Mouse (Mus musculus) limb, embryonic 13.5 days (tissue): Measurements from ENCODE around the gene Vps37c. TPM values are rescaled to one million over a fixed set of nuclear protein-coding genes. Genes with fewer than 3 reads are reported as not detected.
A peak's percentile ranks its signal among the peaks of the same experiment; 100 is the strongest.

ENCODE experiments used
- ATAC-seq: fragments of 200-750 bp; cut with Nextera tagmentation; 2 replicates; pipeline ENCODE4 v1.8.0; 2017; ENCODE audit warnings: low read depth, moderate number of reproducible peaks, moderate TSS enrichment; ENCODE audit not compliant: low FRiP score
- H3K27ac ChIP-seq: fragments of 300-500 bp; sonication (generic); 2 replicates; pipeline ENCODE4 v1.5.1; 2015; ENCODE audit warnings: inconsistent platforms, mild to moderate bottlenecking, moderate library complexity
- H3K27me3 ChIP-seq: fragments of 300-500 bp; sonication (generic); 2 replicates; pipeline ENCODE4 v1.6.1; 2015; ENCODE audit warnings: mild to moderate bottlenecking, inconsistent platforms
- H3K36me3 ChIP-seq: fragments of 300-500 bp; sonication (generic); 2 replicates; pipeline ENCODE4 v1.6.1; 2015; ENCODE audit warnings: inconsistent platforms, mild to moderate bottlenecking, moderate library complexity
- H3K4me1 ChIP-seq: fragments of 300-500 bp; sonication (generic); 2 replicates; pipeline ENCODE4 v1.6.1; 2015; ENCODE audit warnings: inconsistent platforms
- H3K4me2 ChIP-seq: fragments of 300-500 bp; sonication (generic); replicated peaks from 2 replicates; pipeline ENCODE4 v1.6.1; 2015; ENCODE audit warnings: inconsistent platforms, mild to moderate bottlenecking, moderate library complexity
- H3K4me3 ChIP-seq: fragments of 300-500 bp; sonication (generic); 2 replicates; pipeline ENCODE4 v1.5.1; 2015; ENCODE audit warnings: moderate library complexity, mild to moderate bottlenecking, inconsistent platforms
- H3K9ac ChIP-seq: fragments of 300-500 bp; sonication (generic); 2 replicates; pipeline ENCODE4 v1.6.1; 2015; ENCODE audit warnings: mild to moderate bottlenecking, inconsistent platforms
- H3K9me3 ChIP-seq: fragments of 300-500 bp; sonication (generic); 2 replicates; pipeline ENCODE4 v1.6.1; 2016; ENCODE audit warnings: inconsistent platforms
- WGBS: fragments of 180-500 bp; shearing (Covaris S2); methylation state at CpG from one replicate; pipeline ENCODE4 v1.1.7; 2015; 5-methylcytosine and 5-hydroxymethylcytosine counted together
- polyA plus RNA-seq: library from polyadenylated mRNA; unstranded; fragments of >200 nt; fragmentation: Nextera tagmentation; extraction: Ambion mirVana; gene quantifications from 2 replicates; pipeline ENCODE4 v1.2.1, GENCODE M21; 2015

Gene Vps37c
- polyA plus RNA-seq, 1 experiment from 2014 or later: 40.9 TPM

GRCm38 (mm10) chr19:10691121-10691520 is 2.6 kb downstream of the Vps37c start:
- H3K4me1 ChIP-seq: peaks cover 39% of the 10 kb centered on the region
- H3K27ac ChIP-seq: no peak overlapping the region
- H3K36me3 ChIP-seq: no peaks in the 10 kb centered on the region
- no peak for ATAC-seq
- 0 out of 2 replicates have a peak overlapping the region, but pooled peaks have one; percentile 25 for H3K4me2 ChIP-seq
- no peak overlapping the region for H3K9ac ChIP-seq
- H3K9me3 ChIP-seq: no peaks in the 10 kb centered on the region
- no peak overlapping the region for H3K4me3 ChIP-seq
- H3K27me3 ChIP-seq: no peaks in the 10 kb centered on the region
- WGBS: 90% methylated on average over 4 of the region's 4 CpGs

GRCm38 (mm10) chr19:10691660-10692059 is 3.1 kb downstream of the Vps37c start:
- 70% methylated on average over 3 of the region's 3 CpGs for WGBS
- Histone ChIP-seq H3K27ac (no peak overlapping the region), H3K9ac (no peak overlapping the region), H3K4me1 (peaks cover 43% of the 10 kb centered on the region), H3K9me3 (no peaks in the 10 kb centered on the region), H3K4me2 (no peak overlapping the region), H3K36me3 (no peaks in the 10 kb centered on the region), H3K27me3 (no peaks in the 10 kb centered on the region), H3K4me3 (no peak overlapping the region)
- ATAC-seq: no peak

- 91% methylated on average over 4 of the region's 4 CpGs for WGBS
- ATAC-seq: no peak
- H3K4me1 ChIP-seq: peaks cover 50% of the 10 kb centered on the region
Observed at GRCm38 (mm10) chr19:10692361-10692760, 3.8 kb downstream of the Vps37c start.

GRCm38 (mm10) chr19:10693926-10694682 is 5.6 kb downstream of the Vps37c start:
- no peak overlapping the region for H3K4me3 ChIP-seq
- 90% methylated on average over 10 of the region's 10 CpGs for WGBS
- H3K9me3 ChIP-seq: no peaks in the 10 kb centered on the region
- H3K9ac ChIP-seq: no peak overlapping the region
- no peak for ATAC-seq
- no peaks in the 10 kb centered on the region for H3K36me3 ChIP-seq
- H3K27me3 ChIP-seq: no peaks in the 10 kb centered on the region
- no peak overlapping the region for H3K4me2 ChIP-seq
- no peak overlapping the region for H3K27ac ChIP-seq
- peaks cover 60% of the 10 kb centered on the region for H3K4me1 ChIP-seq

More at GRCm38 (mm10) chr19:10692361-10692760, 3.8 kb downstream of the Vps37c start:
- no peak overlapping the region for H3K27ac ChIP-seq
- no peaks in the 10 kb centered on the region for H3K9me3 ChIP-seq
- no peaks in the 10 kb centered on the region for H3K27me3 ChIP-seq
- H3K4me3 ChIP-seq: no peak overlapping the region
- H3K4me2 ChIP-seq: no peak overlapping the region
- H3K36me3 ChIP-seq: no peaks in the 10 kb centered on the region
- no peak overlapping the region for H3K9ac ChIP-seq

GRCm38 (mm10) chr19:10695801-10696200 is 7.3 kb downstream of the Vps37c start:
- H3K4me1 ChIP-seq: peaks cover 56% of the 10 kb centered on the region
- no peak overlapping the region; the same call in 1 of the 2 replicates for H3K9ac ChIP-seq
- no peaks in the 10 kb centered on the region for H3K36me3 ChIP-seq
- no peaks in the 10 kb centered on the region for H3K9me3 ChIP-seq
- WGBS: 77% methylated on average over 7 of the region's 7 CpGs
- no peak overlapping the region for H3K27ac ChIP-seq
- no peaks in the 10 kb centered on the region for H3K27me3 ChIP-seq
- no peak overlapping the region for H3K4me3 ChIP-seq
- no peak overlapping the region for H3K4me2 ChIP-seq
- no peak for ATAC-seq

- H3K36me3 ChIP-seq: no peaks in the 10 kb centered on the region
- 75% methylated on average over 9 of the region's 9 CpGs for WGBS
- no peak overlapping the region for H3K27ac ChIP-seq
- peak; percentile 34; the same call in 1 of the 2 replicates for ATAC-seq
- peaks cover 71% of the 10 kb centered on the region for H3K4me1 ChIP-seq
- no peak overlapping the region for H3K9ac ChIP-seq
- H3K9me3 ChIP-seq: no peaks in the 10 kb centered on the region
- no peaks in the 10 kb centered on the region for H3K27me3 ChIP-seq
- no peak overlapping the region for H3K4me3 ChIP-seq
- H3K4me2 ChIP-seq: no peak overlapping the region
Observed at GRCm38 (mm10) chr19:10698131-10698991, 9.8 kb downstream of the Vps37c start.

- no peaks in the 10 kb centered on the region for H3K27me3 ChIP-seq
- WGBS: 67% methylated on average over 9 of the region's 9 CpGs
- H3K9me3 ChIP-seq: no peaks in the 10 kb centered on the region
- no peak overlapping the region for H3K4me2 ChIP-seq
- H3K4me3 ChIP-seq: no peak overlapping the region
- H3K4me1 ChIP-seq: peaks cover 71% of the 10 kb centered on the region
- 0 out of 2 replicates have a peak overlapping the region, but pooled peaks have one; percentile 26 for H3K9ac ChIP-seq
- peak overlapping the region; percentile 29; the same call in 1 of the 2 replicates for H3K27ac ChIP-seq
- no peak for ATAC-seq
- H3K36me3 ChIP-seq: no peaks in the 10 kb centered on the region
Observed at GRCm38 (mm10) chr19:10699851-10700250, 11.3 kb downstream of the Vps37c start.

- Histone ChIP-seq H3K9me3 (no peaks in the 10 kb centered on the region), H3K4me2 (no peak overlapping the region), H3K4me1 (peaks cover 63% of the 10 kb centered on the region), H3K27ac (no peak overlapping the region), H3K9ac (no peak overlapping the region), H3K27me3 (no peaks in the 10 kb centered on the region), H3K4me3 (no peak overlapping the region), H3K36me3 (no peaks in the 10 kb centered on the region)
- ATAC-seq: no peak
- 70% methylated on average over 6 of the region's 6 CpGs for WGBS
Observed at GRCm38 (mm10) chr19:10701013-10701726, 12.6 kb downstream of the Vps37c start.

GRCm38 (mm10) chr19:10702125-10702524 is 13.6 kb downstream of the Vps37c start:
- no peaks in the 10 kb centered on the region for H3K9me3 ChIP-seq
- ATAC-seq: no peak
- H3K4me2 ChIP-seq: no peak overlapping the region
- no peaks in the 10 kb centered on the region for H3K27me3 ChIP-seq
- no peak overlapping the region for H3K9ac ChIP-seq
- no peak overlapping the region for H3K4me3 ChIP-seq
- H3K36me3 ChIP-seq: peaks cover 8% of the 10 kb centered on the region
- peaks cover 54% of the 10 kb centered on the region for H3K4me1 ChIP-seq
- no peak overlapping the region for H3K27ac ChIP-seq
- 57% methylated on average over 8 of the region's 8 CpGs for WGBS

- 91% methylated on average over 8 of the region's 8 CpGs for WGBS
- no peak overlapping the region for H3K4me3 ChIP-seq
- H3K4me2 ChIP-seq: no peak overlapping the region
- H3K27ac ChIP-seq: no peak overlapping the region
- H3K4me1 ChIP-seq: peaks cover 41% of the 10 kb centered on the region
- no peaks in the 10 kb centered on the region for H3K9me3 ChIP-seq
- no peaks in the 10 kb centered on the region for H3K27me3 ChIP-seq
- peaks cover 21% of the 10 kb centered on the region for H3K36me3 ChIP-seq
- H3K9ac ChIP-seq: no peak overlapping the region
- no peak for ATAC-seq
Observed at GRCm38 (mm10) chr19:10703470-10703869, 14.9 kb downstream of the Vps37c start.

- 80% methylated on average over 13 of the region's 13 CpGs for WGBS
- Histone ChIP-seq H3K27me3 (no peaks in the 10 kb centered on the region), H3K27ac (no peak overlapping the region), H3K4me2 (no peak overlapping the region), H3K36me3 (peaks cover 48% of the 10 kb centered on the region), H3K4me1 (peaks cover 24% of the 10 kb centered on the region), H3K9me3 (no peaks in the 10 kb centered on the region), H3K4me3 (no peak overlapping the region), H3K9ac (0 out of 2 replicates have a peak overlapping the region, but pooled peaks have one; percentile 4)
- ATAC-seq: no peak
Observed at GRCm38 (mm10) chr19:10707087-10707875, 18.7 kb downstream of the Vps37c start.
